Mouse (Mus musculus): ENCODE measurements around the gene Rims3. TPM values are rescaled to one million over a fixed set of nuclear protein-coding genes. Genes with fewer than 3 reads are reported as not detected.
A peak's percentile ranks its signal among the peaks of the same experiment; 100 is the strongest.

The Rims3 gene
- total RNA-seq, 2 experiments from 2014 or later = 40.9 to 49.1 TPM

DNA sequence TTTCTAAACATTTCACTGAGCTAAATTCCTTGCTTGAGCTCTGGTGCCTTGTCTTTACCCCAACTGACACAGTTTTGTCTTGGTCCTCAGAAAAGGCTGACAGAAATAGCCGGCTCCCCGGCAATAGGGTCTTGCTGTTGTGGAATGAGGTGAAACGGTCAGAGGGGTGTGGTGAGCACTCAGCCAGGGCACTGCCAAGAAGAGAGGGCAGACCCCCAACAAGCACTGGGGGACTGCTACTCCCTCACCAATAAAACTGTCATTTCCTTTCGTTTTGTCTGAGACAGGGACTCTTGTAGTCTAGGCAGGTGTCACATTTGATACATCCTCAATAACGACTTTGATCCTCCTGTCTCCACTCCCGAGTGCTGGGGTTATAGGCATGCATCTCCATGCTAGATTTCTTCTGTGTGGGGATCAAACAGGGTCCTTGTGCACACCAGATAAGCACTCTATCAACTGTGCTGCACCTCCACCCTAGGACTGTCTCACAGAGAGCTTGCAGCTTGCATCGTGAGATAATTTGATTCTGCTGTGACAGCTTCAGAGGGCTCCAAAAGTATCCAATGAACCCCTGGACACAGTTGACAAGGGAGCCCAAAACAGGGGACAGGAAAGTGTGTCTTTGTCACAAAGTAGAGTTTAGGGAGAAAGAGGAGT is 10.1 kb upstream of the Rims3 start:
- no peak for DNase-seq (ENCODE audit: low spot score in 2 of 2)
- intact Hi-C loops (cut with DNase I) = no loop called here

DNA sequence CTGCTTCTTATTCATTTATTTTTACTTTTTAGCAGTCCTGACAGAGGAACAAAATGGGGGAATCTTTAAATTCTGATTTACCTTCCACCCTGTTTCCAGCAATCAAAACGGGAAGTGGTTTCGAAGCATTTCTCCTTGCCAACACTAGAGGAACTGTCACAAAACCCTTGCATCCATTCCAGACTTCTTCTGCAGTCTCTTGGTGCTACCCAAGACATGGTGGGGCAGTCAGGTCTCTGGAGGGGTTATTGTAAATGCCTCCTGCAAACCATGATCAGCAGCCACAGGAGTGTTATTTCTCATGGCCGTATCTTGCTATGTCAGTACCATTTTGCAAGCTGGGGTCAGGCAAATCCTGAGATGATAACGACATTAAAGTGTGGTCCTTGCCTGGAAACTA is 9.5 kb upstream of the Rims3 start:
- intact Hi-C loops (cut with DNase I) = no loop called here
- no peak for DNase-seq (ENCODE audit: low spot score in 2 of 2)

DNA sequence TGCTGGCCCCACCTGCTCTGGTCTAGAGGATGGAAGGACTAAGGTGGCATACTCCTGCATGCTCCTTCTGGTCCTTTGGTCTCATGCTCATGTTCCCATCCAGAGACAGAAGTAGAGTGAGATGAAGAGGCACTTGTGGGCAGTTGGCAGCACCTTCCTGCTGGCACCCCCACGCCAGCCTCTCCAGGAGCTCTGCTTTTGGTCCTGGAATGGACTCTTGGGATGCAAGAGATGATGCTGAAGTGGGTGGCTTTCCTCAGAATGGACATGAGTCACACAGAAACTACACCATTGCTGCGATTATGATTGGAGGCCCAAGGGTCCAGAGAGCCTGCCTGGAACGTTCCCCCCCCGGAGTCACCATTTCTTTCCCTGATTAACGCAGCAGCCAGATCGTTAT is 5.7 kb upstream of the Rims3 start:
- no peak for DNase-seq (ENCODE audit: low spot score in 2 of 2)
- intact Hi-C loops (cut with DNase I) = no loop called here

DNA sequence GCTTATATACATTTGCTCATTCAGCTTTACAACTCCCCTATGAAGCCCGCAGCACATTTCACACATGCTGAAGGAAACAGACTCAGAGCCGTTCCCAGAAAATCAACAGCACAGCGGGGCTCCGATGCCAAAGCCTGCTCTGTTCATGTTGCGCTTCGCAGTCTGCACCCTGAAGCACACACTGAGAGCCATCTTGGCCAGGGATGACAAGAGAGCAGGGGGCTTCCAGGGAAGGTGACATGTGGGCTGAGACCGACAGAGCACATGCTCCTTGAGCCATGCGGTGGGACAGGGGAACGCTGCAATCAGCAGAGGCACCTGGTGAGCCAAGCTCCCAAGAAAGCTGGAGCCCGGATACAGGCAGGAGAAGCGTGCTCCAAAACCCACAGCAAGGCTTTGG is 5.2 kb upstream of the Rims3 start:
- no peak for DNase-seq (ENCODE audit: low spot score in 2 of 2)
- intact Hi-C loops (cut with DNase I) = no loop called here

DNA sequence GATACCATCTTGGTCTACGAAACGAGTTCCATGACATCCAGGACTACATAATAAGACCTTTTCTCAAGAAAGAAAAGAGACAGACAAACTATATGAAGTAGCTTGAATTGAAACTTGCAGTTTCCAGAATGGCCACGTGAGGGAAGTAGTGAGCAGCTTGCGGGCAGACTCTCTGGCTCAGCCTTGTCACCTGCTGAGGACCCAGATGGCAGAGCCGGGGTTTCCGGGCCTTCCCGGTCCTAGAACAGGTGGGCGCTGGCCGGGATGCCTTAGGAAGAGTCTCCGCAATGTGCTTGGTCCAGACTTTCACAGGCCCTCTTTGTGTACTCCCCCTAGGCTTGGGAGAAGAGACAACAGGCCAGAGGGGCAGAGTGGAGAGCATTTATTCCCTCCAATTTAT is 3.7 kb upstream of the Rims3 start:
- intact Hi-C loops (cut with DNase I) = no loop called here
- DNase-seq (ENCODE audit: low spot score in 2 of 2) = peak; percentile 65 to 79

DNA sequence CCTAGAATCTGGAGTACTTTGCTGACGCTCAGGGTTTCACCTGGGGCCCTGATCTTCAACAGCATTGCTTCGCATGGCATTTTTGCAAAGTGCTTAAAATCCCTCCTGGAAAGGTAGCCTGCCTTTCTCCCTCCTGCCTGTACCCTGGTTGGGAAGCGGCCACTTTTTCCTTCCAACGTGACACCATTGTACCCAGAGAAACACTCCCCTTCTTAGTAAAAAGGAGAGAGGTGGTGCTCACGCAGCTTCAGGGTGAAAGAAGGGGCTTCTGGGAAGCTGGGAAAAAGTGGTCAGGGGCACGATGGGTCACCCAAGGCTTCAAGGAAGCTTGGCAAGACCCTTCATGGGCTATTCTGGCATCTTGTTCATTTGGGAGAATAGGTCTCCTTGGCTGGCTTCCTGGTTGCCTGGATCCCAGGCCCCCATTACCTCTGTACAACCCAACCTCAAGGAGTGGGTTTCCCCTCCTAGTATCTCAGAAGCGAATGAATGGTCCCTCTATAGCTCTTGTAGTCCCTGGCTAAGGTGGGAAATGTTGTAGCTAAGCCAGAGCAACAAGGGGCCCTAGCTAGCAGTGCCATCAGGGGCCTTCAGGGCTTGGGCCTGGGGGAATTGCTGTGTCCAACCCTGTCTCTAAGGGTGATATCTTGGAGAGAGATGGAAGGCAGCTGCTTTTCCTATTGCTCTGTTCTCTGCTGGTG is 894 bp downstream of the Rims3 start:
- DNase-seq (ENCODE audit: low spot score in 2 of 2) = no peak
- intact Hi-C loops (cut with DNase I) = loop anchor here (2.0 kb wide), 1 partner anchor 31 kb away; no protein-coding TSS in a partner anchor

DNA sequence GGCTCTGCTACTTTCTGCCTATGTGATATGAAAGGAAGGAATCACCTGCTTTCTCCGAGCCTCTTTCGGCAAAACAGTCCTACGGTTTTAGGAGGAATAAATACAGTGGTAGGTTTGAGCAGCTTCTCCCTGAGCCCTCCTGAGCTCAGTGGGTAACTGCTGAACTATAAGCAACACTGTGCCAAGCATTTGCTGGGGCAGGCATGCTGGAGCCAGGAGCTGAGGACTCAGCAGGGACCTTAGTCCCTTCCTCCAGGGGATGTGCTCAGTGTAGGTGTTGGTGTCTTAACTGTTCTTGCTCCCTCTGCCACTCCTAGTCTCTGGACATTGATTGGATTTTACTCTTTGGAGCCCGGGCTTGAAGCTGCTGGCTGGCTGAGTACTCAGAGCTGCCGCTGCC is 1.8 kb downstream of the Rims3 start:
- no peak for DNase-seq (ENCODE audit: low spot score in 2 of 2)
- intact Hi-C loops (cut with DNase I) = no loop called here

DNA sequence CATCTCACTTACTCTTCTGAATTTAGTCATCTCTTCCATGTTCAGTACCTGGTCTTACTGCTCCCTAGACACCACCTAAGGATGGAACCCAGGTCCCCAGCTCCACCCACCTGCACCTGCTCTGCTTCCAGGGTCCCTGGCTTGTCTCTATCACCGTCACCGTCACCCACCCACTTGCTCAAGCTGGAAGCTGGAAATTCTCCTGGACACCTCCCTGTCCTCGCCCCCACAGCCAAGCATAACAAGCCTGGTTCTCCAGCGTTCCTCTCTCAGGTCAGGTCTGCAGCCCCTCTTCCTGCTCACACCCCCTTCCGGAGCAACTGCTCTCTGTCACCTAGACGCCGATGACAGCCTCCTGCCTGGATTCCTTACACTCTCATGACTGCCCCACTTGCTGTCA is 5.2 kb downstream of the Rims3 start:
- DNase-seq (ENCODE audit: low spot score in 2 of 2) = peak; percentile 49 to 64
- intact Hi-C loops (cut with DNase I) = no loop called here

DNA sequence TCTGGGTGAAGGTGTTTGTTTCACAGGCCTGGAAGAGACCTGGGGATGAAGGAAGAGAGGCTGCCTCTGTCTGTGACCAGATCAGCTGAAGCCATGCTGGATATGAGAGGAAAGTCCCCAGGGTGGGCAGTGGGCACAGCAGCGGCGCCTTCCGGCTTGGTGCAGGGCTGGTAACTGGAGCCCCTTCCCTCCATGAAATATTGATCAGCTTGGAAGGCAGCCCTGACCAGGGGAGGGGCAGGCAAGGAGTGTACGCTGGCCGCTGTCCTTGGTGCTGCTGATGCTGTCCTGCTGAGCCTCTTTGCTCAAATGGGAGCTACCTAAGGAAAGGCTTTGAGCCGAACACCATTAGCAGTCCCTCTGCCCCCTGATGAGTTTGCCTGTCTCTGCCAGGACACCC is 11.6 kb downstream of the Rims3 start:
- intact Hi-C loops (cut with DNase I) = no loop called here
- no peak for DNase-seq (ENCODE audit: low spot score in 2 of 2)

DNA sequence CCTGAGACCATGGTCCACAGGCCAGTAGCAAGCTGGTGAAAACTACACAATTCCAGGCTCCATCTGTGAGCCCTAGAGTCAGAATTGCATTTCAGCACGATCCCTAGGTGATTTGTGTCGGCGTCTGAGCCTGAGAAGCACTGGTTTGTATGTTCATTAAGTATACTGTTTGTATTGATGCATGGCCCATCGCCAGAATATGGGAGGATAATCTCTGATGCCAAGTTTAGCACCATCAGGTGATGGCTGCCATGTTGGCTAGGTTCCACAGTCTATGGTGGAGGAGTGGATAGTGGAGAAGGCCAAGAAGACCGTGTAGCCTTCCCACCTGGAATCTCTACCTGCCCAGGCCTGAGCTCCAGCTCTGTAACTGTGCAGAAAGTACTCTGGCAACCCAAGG is 13.6 kb downstream of the Rims3 start:
- DNase-seq (ENCODE audit: low spot score in 2 of 2) = no peak
- intact Hi-C loops (cut with DNase I) = no loop called here

DNA sequence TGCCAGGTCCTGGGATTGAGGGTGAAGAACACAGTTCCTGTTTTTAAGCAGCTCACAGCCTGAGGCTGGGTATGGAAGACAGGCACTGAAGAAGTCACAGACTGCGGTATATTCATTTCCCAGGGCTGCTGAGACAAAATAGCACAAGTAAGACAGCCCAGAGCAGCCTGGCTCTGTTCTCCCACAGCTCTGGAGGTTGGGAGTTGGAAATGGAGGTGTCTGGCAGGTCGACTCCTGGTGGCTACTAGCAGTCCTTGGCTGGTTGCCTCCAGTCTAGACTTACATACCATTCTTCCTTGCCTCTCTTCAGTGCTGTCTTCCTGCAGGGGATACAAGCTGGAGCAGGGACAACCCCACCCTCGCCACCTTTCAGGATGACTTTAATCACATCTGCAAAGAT is 14.4 kb downstream of the Rims3 start:
- DNase-seq (ENCODE audit: low spot score in 2 of 2) = no peak
- intact Hi-C loops (cut with DNase I) = no loop called here

DNA sequence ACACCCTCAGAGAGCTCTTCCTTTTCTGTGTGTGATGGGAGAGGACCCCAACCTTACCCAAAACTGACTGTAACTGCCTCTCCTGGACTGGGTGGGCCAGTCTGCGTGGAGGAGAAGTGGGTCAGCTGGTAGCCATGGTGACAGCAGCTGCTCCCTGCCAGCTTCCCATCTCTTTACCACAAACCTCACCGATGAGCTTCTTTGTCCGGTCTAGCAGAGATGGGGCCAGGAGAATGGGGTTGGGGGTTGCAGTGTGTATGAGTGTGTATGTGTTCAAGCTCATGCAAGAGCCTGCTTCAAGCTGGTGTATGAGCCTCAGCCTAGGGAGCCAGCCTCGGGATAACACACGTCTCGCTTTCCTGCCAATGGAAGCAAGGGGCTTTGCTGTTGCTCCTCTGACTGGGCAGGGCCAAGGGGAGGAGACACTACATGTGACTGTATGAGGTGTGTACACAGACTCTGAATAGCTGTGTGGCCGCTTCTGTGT is 15.7 kb downstream of the Rims3 start:
- intact Hi-C loops (cut with DNase I) = no loop called here
- peak in 1 of 2 experiments; percentile 84 for DNase-seq (ENCODE audit: low spot score in 2 of 2)

DNA sequence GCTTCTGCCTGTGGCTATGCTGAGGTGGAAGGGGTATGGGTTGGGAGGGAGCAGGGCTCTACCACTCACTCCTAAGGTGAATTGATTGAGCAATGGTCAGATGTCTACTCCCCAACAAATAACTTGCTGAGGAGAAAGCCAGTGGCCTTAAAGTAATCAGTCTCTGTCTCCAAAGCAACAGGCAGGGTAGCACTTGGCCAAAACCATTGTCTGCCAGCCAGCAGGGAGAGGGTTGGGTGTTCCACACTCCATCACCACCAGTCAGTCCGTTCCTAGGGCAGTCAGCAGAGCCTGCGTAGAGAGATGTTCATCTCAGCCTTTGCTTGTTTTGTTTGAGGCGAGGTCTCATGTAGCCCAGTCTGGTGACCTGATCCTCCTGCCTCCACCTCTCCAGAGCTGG is 21.3 kb downstream of the Rims3 start:
- intact Hi-C loops (cut with DNase I) = no loop called here
- DNase-seq (ENCODE audit: low spot score in 2 of 2) = no peak

DNA sequence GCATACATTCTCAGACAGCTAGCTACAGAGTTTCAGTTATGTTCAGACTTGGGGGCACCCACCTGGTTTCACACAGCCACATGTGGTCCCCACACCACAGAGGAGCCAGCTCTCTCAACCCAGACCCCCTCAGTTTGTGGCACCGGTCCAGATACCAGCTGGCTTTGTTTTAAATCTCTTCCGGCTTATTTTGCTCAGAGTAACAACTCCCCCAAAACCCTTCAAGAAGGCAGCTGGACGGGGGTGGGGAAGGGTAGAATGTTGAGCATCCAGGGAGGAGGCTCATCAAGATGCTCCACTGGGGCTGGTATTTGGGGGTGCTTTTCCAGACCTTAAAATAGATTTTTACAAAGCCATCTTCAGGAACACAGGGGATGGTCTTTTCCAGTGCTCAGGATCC is 24.1 kb downstream of the Rims3 start:
- DNase-seq (ENCODE audit: low spot score in 2 of 2) = peak; percentile 53 to 58
- intact Hi-C loops (cut with DNase I) = no loop called here

DNA sequence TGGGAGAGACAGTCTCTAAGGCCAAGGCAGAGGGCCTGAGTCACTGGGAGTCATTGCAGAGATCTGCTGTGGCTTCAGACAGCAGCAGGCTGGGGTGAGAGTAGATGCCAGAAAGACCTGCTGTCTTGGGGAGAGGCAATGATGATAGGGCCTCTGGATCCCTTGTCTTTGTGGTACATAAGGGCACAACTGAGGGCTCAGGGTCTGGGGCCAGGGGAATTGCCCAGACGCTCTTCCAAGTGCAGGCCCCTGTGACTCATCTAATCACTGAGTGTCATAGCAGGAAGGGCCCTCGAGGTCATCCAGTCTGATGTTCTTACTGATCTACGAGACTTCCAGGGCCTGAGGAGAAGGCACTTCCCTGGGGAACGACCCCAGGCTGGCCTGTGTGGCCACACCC is 24.8 kb downstream of the Rims3 start:
- DNase-seq (ENCODE audit: low spot score in 2 of 2) = no peak
- intact Hi-C loops (cut with DNase I) = no loop called here

DNA sequence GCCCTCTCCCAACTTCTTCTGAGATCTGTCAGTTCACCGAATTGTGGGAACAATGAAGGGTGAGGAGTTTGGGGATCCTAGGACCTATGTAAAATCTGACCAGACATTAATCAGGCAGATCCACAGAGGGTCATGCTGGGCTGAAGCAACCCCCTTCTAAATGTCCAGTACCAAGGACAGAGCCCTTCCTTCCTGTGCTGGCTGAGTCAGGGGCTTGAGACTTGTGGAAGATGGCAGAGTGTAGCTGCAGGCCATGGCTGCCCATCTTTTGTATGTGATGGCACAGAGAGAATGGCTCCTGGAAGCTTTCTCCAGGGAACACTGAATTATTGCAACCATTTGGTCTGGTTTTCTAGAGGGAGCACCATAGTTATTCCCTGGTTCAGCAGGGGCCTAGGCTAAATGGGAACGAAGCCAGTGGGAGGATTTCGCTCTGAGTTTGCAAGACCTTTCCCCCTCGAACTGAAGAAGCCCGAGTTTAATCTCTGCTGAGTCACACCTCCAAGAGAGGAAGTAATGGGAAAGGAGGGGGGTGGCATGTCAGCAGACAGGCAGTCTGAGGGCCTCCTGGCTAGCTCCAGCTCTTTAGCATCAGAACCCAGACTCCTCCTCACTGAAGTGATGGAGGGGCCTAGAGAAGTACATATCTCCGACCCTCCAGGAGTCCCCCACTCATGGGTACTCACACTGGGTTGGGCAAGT is 26.3 kb downstream of the Rims3 start:
- intact Hi-C loops (cut with DNase I) = no loop called here
- no peak for DNase-seq (ENCODE audit: low spot score in 2 of 2)

DNA sequence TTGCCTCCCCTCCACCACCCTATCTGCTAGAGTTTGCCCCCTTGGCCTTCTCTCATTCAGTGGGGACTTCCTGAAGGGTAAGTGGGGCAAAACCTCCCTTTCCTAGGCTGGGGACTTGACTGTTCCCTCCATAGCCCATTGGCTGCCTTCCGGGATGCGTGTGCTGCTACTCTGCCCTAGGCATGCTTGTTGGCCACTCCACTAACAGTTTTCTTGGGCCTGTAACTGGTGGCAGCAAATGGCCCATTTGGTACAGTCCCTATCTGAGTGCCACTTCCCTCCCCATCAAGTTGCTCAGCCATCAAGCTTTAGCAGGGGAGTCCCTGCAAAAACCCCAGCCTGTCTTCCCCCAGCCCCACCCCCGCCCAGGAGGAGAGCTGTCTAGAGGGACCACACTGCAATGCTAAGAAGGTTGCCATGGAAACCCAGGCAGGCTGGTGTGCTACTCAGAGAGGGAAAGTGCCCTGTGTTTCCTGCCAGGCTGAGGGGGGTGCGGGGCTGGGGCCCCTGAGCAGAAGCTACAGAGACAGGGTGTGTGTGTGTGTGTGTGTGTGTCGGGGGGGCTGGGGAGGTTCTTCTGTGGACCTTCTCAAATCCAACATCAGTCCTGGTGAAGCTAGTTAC is 27.5 kb downstream of the Rims3 start:
- intact Hi-C loops (cut with DNase I) = no loop called here

DNA sequence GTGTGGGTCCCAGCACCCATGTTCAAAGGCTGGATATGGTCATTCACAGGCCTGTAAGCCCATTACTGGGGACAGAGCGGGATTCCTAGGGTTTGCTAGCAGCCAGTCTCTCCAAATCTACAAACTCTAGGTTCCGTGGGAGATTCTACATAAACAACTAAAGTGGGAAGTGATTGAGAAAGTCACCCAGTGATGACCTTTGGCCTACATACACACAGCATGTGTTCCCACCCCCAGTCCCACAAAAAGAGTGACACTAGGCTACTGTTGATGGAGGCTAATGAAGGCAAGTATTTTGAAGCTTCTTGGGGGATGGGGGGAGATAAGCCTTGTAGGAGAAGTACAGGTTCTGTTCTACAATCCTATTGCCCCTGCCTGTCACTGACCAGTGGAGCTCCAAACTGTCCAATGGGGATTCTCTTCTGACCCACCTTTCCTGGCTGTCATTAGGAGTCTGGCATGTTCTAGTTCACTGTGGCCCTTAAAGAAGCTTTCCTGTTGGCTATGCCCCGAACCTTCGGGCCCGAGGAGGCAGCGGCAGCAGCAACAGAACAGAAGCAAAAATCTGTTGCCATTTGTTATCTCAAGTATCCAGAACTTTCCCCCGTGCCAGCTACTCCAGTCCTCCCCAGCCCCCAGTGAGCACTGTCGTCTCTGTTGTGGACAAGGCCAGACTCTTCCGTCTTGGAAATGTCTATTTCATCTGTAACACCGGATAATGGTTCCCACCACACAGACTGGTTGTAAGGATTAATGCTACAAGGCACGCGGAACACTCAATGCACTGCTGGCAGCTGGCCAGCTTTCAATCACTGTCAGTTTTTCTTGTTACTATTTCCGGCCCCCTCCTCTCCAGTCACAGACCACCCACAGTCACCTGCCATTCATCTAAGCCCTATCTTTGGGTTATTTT is 30.8 kb downstream of the Rims3 start:
- DNase-seq (ENCODE audit: low spot score in 2 of 2) = no peak
- intact Hi-C loops (cut with DNase I) = loop anchor here (2.0 kb wide), 1 partner anchor 31 kb away; the partner anchor contains the start of gene Rims3

More for the DNA sequence above, 27.5 kb downstream of the Rims3 start:
- peak; percentile 69 to 88 for DNase-seq (ENCODE audit: low spot score in 2 of 2)

DNA sequence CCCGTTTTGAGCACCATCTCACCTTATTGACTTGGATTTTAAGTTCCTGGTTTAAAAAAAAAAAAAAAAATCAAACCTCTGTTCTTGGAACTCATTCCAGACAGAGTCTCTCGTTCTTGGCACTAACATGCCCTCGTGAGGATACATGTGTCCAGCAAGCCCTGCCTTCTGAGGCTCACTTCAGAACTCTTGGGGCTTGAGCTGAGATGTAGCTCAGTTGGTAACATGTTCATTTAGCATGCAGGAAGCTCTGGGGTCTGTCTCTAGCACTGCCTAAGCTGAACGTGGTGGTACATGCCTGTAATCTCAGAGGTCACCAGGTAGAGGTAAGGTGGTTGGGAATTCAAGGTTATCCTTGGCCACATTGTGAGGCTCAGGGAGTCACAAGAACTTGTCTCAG is 31.5 kb downstream of the Rims3 start:
- intact Hi-C loops (cut with DNase I) = loop anchor here (2.0 kb wide), 1 partner anchor 31 kb away; the partner anchor contains the start of gene Rims3

More for the DNA sequence above, 31.5 kb downstream of the Rims3 start:
- DNase-seq (ENCODE audit: low spot score in 2 of 2) = no peak

Data from left cerebral cortex, postnatal 14 days (tissue).